Mouse (Mus musculus): ENCODE data around the gene Mcm2. TPM values are rescaled to one million over a fixed set of nuclear protein-coding genes. Genes with fewer than 3 reads are reported as not detected.

Gene Mcm2
- total and polyA plus RNA-seq, 3 experiments, result 149 to 1,259 (median 171) TPM

DNA sequence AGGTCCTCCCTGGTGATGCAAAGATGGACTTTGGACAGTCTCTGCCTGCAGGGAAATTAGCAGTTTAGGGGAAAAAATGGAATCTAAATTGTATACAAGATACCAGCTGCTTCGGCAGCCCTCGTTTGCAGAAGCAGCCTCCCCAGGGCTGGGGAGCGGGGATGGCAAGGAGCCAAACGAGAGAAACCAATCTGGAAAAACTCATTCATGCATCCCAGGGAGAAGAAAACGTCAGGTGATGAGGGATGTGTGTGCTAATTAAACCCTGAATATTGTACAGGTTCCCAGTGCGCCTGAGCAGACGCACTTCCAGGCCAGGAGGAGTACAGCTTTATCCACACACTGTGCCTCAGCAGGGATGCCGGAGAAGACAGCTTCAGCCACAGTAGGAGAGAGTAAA lies 27.0 kb downstream of the Mcm2 start:
- ATAC-seq (ENCODE audit: extremely low read depth, insufficient number of reproducible peaks, low FRiP score, poor library complexity, severe bottlenecking) (no peak), DNase-seq (ENCODE audit: low spot score) (no peak)
- Histone ChIP-seq H3K27me3 (ENCODE audit: insufficient read depth, low read length) (peaks cover 53% of the 10 kb centered on the region), H3K4me3 (ENCODE audit: low read depth, low read length) (no peak overlapping the region), H3K36me3 (replicated peaks) (no peaks in the 10 kb centered on the region), H3K4me1 (ENCODE audit: insufficient read depth, low read depth, low read length) (no peaks in the 10 kb centered on the region), H3K9me3 (replicated peaks) (peaks cover 11% of the 10 kb centered on the region)
- no peak for TF ChIP-seq POLR2AphosphoS5 (IDR thresholded peaks at IDR 0.05; ENCODE audit: insufficient replicate concordance, low read depth, low read length)
- TF ChIP-seq TAL1 (conservative IDR thresholded peaks at IDR 0.05; ENCODE audit: low read depth, low read length), result no peak
- no peak for TF ChIP-seq GATA2 (IDR thresholded peaks at IDR 0.05; ENCODE audit: borderline replicate concordance, low read depth, low read length)
- TF ChIP-seq GATA1 (IDR thresholded peaks at IDR 0.05; ENCODE audit: borderline replicate concordance, low read length), result no peak
- TF ChIP-seq CTCF (IDR thresholded peaks at IDR 0.05; ENCODE audit: low read depth, low read length), result no peak

DNA sequence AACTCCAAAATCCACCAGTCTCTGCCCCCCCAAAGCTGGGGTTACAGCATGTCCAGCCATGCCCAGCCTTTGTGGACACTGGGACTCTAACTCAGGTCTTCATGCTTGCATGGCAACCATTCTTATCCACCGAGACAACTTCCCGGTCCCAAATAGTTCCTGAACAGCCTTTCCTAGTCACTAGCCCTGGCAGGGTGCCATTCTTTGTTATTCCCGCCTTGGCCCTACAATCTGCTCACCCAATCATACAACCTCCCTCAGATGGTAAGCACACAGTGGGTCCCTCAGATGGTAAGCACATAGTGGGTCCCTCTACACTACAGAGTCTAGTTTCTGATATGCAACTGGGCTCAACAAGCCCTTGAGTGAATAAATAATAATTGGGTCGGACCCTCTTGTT lies 28.0 kb downstream of the Mcm2 start:
- Histone ChIP-seq H3K4me3 (ENCODE audit: low read depth, low read length) (no peak overlapping the region), H3K4me1 (ENCODE audit: insufficient read depth, low read depth, low read length) (no peaks in the 10 kb centered on the region), H3K36me3 (replicated peaks) (no peaks in the 10 kb centered on the region), H3K27me3 (ENCODE audit: insufficient read depth, low read length) (peaks cover 62% of the 10 kb centered on the region), H3K9me3 (replicated peaks) (peaks cover 11% of the 10 kb centered on the region)
- ATAC-seq (ENCODE audit: extremely low read depth, insufficient number of reproducible peaks, low FRiP score, poor library complexity, severe bottlenecking) (no peak), DNase-seq (ENCODE audit: low spot score) (no peak)
- TF ChIP-seq TAL1 (conservative IDR thresholded peaks at IDR 0.05; ENCODE audit: low read depth, low read length), result no peak

- DNase-seq (ENCODE audit: low spot score) (no peak), ATAC-seq (ENCODE audit: extremely low read depth, insufficient number of reproducible peaks, low FRiP score, poor library complexity, severe bottlenecking) (no peak)
- H3K36me3 ChIP-seq (replicated peaks), result no peaks in the 10 kb centered on the region
- peaks cover 66% of the 10 kb centered on the region for H3K27me3 ChIP-seq (ENCODE audit: insufficient read depth, low read length)
- no peaks in the 10 kb centered on the region for H3K4me1 ChIP-seq (ENCODE audit: insufficient read depth, low read depth, low read length)
- peaks cover 4% of the 10 kb centered on the region for H3K9me3 ChIP-seq (replicated peaks)
- no peak overlapping the region for H3K4me3 ChIP-seq (ENCODE audit: low read depth, low read length)
- TF ChIP-seq GATA1 (IDR thresholded peaks at IDR 0.05; ENCODE audit: borderline replicate concordance, low read length), result no peak
Measured at GRCm38 (mm10) chr6:88869459-88869858, 29.1 kb downstream of the Mcm2 start.

GRCm38 (mm10) chr6:88865704-88866103 lies 32.9 kb downstream of the Mcm2 start:
- Histone ChIP-seq H3K4me1 (ENCODE audit: insufficient read depth, low read depth, low read length) (peaks cover 2% of the 10 kb centered on the region; the same call in 1 of the 2 replicates), H3K36me3 (replicated peaks) (no peaks in the 10 kb centered on the region), H3K27me3 (ENCODE audit: insufficient read depth, low read length) (peaks cover 55% of the 10 kb centered on the region), H3K9me3 (replicated peaks) (peaks cover 3% of the 10 kb centered on the region), H3K4me3 (ENCODE audit: low read depth, low read length) (no peak overlapping the region)
- DNase-seq (ENCODE audit: low spot score), result no peak
- no peak for ATAC-seq (ENCODE audit: extremely low read depth, insufficient number of reproducible peaks, low FRiP score, poor library complexity, severe bottlenecking)
- TF ChIP-seq CTCF (IDR thresholded peaks at IDR 0.05; ENCODE audit: low read depth, low read length) (no peak), GATA2 (IDR thresholded peaks at IDR 0.05; ENCODE audit: borderline replicate concordance, low read depth, low read length) (no peak), POLR2AphosphoS5 (IDR thresholded peaks at IDR 0.05; ENCODE audit: insufficient replicate concordance, low read depth, low read length) (no peak), TAL1 (conservative IDR thresholded peaks at IDR 0.05; ENCODE audit: low read depth, low read length) (no peak), GATA1 (IDR thresholded peaks at IDR 0.05; ENCODE audit: borderline replicate concordance, low read length) (no peak)

DNA sequence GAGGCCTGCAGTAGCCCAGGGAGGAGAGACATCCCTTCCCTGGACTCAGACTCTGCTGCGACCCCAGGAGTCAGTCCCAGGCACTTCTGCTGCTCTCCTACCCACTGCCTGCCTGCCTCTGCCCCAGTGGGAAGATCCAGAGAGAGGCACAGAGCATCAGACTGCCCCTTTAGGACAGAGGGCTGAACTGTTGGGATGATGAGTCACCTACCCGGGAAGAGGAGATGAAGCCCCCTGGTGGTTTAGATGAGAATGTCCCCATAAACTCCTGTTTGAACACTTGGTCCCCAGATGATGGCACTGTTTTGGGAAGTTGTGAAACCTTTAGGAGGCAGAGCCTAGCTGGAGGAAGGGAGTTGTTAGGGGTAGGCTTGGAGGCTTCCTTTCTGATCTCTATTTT lies 37.7 kb downstream of the Mcm2 start:
- Histone ChIP-seq H3K36me3 (replicated peaks) (no peaks in the 10 kb centered on the region), H3K27me3 (ENCODE audit: insufficient read depth, low read length) (peaks cover 73% of the 10 kb centered on the region), H3K4me1 (ENCODE audit: insufficient read depth, low read depth, low read length) (peaks cover 3% of the 10 kb centered on the region; the same call in 1 of the 2 replicates), H3K9me3 (replicated peaks) (peaks cover 3% of the 10 kb centered on the region), H3K4me3 (ENCODE audit: low read depth, low read length) (no peak overlapping the region)
- ATAC-seq (ENCODE audit: extremely low read depth, insufficient number of reproducible peaks, low FRiP score, poor library complexity, severe bottlenecking) (no peak), DNase-seq (ENCODE audit: low spot score) (peak; percentile 61)
- TF ChIP-seq CTCF (IDR thresholded peaks at IDR 0.05; ENCODE audit: low read depth, low read length) (peak; percentile 28; the same call in 1 of the 2 replicates), GATA2 (IDR thresholded peaks at IDR 0.05; ENCODE audit: borderline replicate concordance, low read depth, low read length) (no peak), GATA1 (IDR thresholded peaks at IDR 0.05; ENCODE audit: borderline replicate concordance, low read length) (no peak), POLR2AphosphoS5 (IDR thresholded peaks at IDR 0.05; ENCODE audit: insufficient replicate concordance, low read depth, low read length) (no peak)

GRCm38 (mm10) chr6:88858341-88858740 lies 40.2 kb downstream of the Mcm2 start:
- H3K4me3 ChIP-seq (ENCODE audit: low read depth, low read length), result no peak overlapping the region
- peaks cover 3% of the 10 kb centered on the region for H3K9me3 ChIP-seq (replicated peaks)
- peaks cover 74% of the 10 kb centered on the region for H3K27me3 ChIP-seq (ENCODE audit: insufficient read depth, low read length)
- no peaks in the 10 kb centered on the region for H3K36me3 ChIP-seq (replicated peaks)
- TF ChIP-seq TAL1 (conservative IDR thresholded peaks at IDR 0.05; ENCODE audit: low read depth, low read length) (no peak), GATA1 (IDR thresholded peaks at IDR 0.05; ENCODE audit: borderline replicate concordance, low read length) (no peak), CTCF (IDR thresholded peaks at IDR 0.05; ENCODE audit: low read depth, low read length) (no peak), GATA2 (IDR thresholded peaks at IDR 0.05; ENCODE audit: borderline replicate concordance, low read depth, low read length) (no peak), POLR2AphosphoS5 (IDR thresholded peaks at IDR 0.05; ENCODE audit: insufficient replicate concordance, low read depth, low read length) (no peak)
- ATAC-seq (ENCODE audit: extremely low read depth, insufficient number of reproducible peaks, low FRiP score, poor library complexity, severe bottlenecking) (no peak), DNase-seq (ENCODE audit: low spot score) (no peak)
- peaks cover 3% of the 10 kb centered on the region; the same call in 1 of the 2 replicates for H3K4me1 ChIP-seq (ENCODE audit: insufficient read depth, low read depth, low read length)

GRCm38 (mm10) chr6:88857830-88858229 lies 40.8 kb downstream of the Mcm2 start:
- H3K27me3 ChIP-seq (ENCODE audit: insufficient read depth, low read length), result peaks cover 73% of the 10 kb centered on the region

More at GRCm38 (mm10) chr6:88857830-88858229, 40.8 kb downstream of the Mcm2 start:
- Histone ChIP-seq H3K4me3 (ENCODE audit: low read depth, low read length) (no peak overlapping the region), H3K4me1 (ENCODE audit: insufficient read depth, low read depth, low read length) (peaks cover 3% of the 10 kb centered on the region; the same call in 1 of the 2 replicates), H3K9me3 (replicated peaks) (peaks cover 3% of the 10 kb centered on the region), H3K36me3 (replicated peaks) (no peaks in the 10 kb centered on the region)
- TF ChIP-seq TAL1 (conservative IDR thresholded peaks at IDR 0.05; ENCODE audit: low read depth, low read length) (no peak), CTCF (IDR thresholded peaks at IDR 0.05; ENCODE audit: low read depth, low read length) (no peak), GATA2 (IDR thresholded peaks at IDR 0.05; ENCODE audit: borderline replicate concordance, low read depth, low read length) (no peak), POLR2AphosphoS5 (IDR thresholded peaks at IDR 0.05; ENCODE audit: insufficient replicate concordance, low read depth, low read length) (no peak), GATA1 (IDR thresholded peaks at IDR 0.05; ENCODE audit: borderline replicate concordance, low read length) (no peak)
- ATAC-seq (ENCODE audit: extremely low read depth, insufficient number of reproducible peaks, low FRiP score, poor library complexity, severe bottlenecking) (no peak), DNase-seq (ENCODE audit: low spot score) (no peak)
